ENCODE assay signal across 9 mouse cellular contexts in the genomic region with DNA sequence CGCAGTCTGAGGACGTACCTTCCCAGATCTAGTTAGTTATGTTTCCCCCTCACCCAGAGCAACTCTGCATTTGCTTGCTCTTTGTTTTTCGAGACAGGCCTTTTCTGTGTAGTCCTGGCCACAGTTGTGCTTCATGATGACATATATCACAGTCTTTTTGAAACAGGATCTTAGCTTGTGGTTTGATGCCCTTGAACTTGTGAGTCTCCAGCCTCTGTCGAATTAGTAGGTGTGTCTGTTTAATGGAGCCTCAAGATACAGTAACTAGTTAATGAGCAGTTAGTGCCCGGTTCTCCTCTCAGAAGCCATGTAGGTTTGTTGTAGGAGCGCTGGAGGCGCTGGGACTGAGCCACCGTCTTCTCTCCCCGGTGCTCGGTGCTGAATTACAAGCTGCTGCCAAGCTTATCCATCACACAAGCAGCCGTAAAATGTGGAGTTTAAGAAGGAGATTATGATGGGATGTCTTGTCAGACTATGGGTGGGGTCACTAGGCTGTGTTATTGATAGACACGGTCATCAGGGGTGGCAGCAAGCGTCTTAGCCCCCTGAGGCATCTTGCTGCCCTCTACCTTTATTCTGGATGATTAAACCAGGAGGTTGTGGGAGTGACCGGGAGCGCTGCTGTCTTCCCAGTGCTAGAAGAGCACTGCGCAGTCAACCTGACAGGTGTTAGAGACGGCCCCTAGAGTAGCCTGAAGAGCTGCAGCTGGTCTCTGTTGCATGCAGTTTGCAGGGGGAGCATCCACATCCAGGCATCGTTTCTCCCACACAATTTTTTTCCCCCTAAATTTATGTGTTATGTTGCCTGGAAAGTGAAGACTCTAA. TPM values are rescaled to one million over a fixed set of nuclear protein-coding genes. Genes with fewer than 3 reads are reported as not detected.
DNase-seq lines count a peak whose midpoint lies in the region; ATAC-seq and TF ChIP-seq lines count a peak whose summit lies in the region.
"Had no signal": no experiment of that assay in that cellular context is flagged by ENCODE, and none has a peak within 500 bp of the region (broad histone marks: within the 10 kb centered on the region; RNA-seq: fewer than 3 reads in every experiment).

No protein-coding gene starts in this region.

- no peaks in the 10 kb centered on the region for H3K27me3 ChIP-seq in kidney, postnatal 0 days (ENCODE audit: insufficient read depth, low read length)

- 26% methylated on average over 18 of the region's 18 CpGs for WGBS in kidney, postnatal 0 days

- H3K9me3 ChIP-seq in kidney, postnatal 0 days (replicated peaks; ENCODE audit: low read length) = no peaks in the 10 kb centered on the region

- peaks cover 19% of the 10 kb centered on the region for H3K4me1 ChIP-seq in kidney, postnatal 0 days (replicated peaks; ENCODE audit: insufficient read depth, low read length)

- peak; percentile 33; the same call in 1 of the 2 replicates for ATAC-seq in kidney, postnatal 0 days (replicated peaks; ENCODE audit: low FRiP score, low read depth)

- H3K36me3 ChIP-seq in kidney, postnatal 0 days (ENCODE audit: insufficient read depth, low read length) = no peaks in the 10 kb centered on the region

- peak; percentile 64 for DNase-seq in kidney, postnatal 0 days (ENCODE audit: low spot score)
- DNase-seq in kidney, postnatal 14 days = no peak
- DNase-seq in CD4-positive helper T cell, adult 2 months (ENCODE audit: low read depth, low spot score) = peak; percentile 13
- DNase-seq in MN1 (ENCODE audit: low spot score) = peak; percentile 52
- peak; percentile 62 for DNase-seq in liver
- no peak for DNase-seq in embryo, embryonic 10.5 days (ENCODE audit: low spot score)
- no peak for DNase-seq in yolk sac, embryonic 10.5 days (ENCODE audit: low spot score)
- DNase-seq: thymus, postnatal 14 days had no signal

- H3K9ac ChIP-seq in kidney, postnatal 0 days (ENCODE audit: low read depth, low read length) = no peak overlapping the region

- H3K4me2 ChIP-seq in kidney, postnatal 0 days (ENCODE audit: low read length) = no peak overlapping the region

- TF ChIP-seq CTCF in kidney, postnatal 0 days (IDR thresholded peaks at IDR 0.05; ENCODE audit: low read depth) = no peak

- no peak overlapping the region for H3K4me3 ChIP-seq in kidney, postnatal 0 days (replicated peaks; ENCODE audit: low read depth, low read length)

- H3K27ac ChIP-seq in kidney, postnatal 0 days = no peak overlapping the region
- H3K27ac ChIP-seq: macrophage had no signal

RNA-seq across cellular contexts. Expression of a gene that starts 28.1 kb away (rescaled TPM):
- 22.0 and 24.2 TPM in 2 replicates for polyA plus RNA-seq in kidney, postnatal 0 days (2015; fragmentation: Nextera tagmentation; extraction: Ambion mirVana)
- polyA plus RNA-seq: macrophage had no signal

Comparison
In these comparisons a context has a peak if more than half of its experiments do, and no peak if none do; other contexts are left out.
1. DNase-seq: peak in kidney, postnatal 0 days (single experiment), CD4-positive helper T cell, adult 2 months (single experiment), MN1 (single experiment) and liver (single experiment); none in kidney, postnatal 14 days (single experiment), embryo, embryonic 10.5 days (single experiment) and yolk sac, embryonic 10.5 days (single experiment).